Mouse (Mus musculus) layer of hippocampus, postnatal 14 days (tissue): Measurements from ENCODE around the gene Efcab12. TPM values are rescaled to one million over a fixed set of nuclear protein-coding genes. Genes with fewer than 3 reads are reported as not detected.
"Not testable (repeated sequence)": the region's sequence is repeated elsewhere in the genome, so short reads cannot be mapped to it uniquely, and the experiment has no call there.

Experiments used
- DNase-seq, 2 experiments: peaks; one replicate each; pipeline ENCODE4 v3.0.0; 2021 to 2022; ENCODE audit warnings: low spot score in 2 of 2, mixed read lengths in 1 of 2
- long read RNA-seq, 2 experiments: library from polyadenylated mRNA; stranded (forward); transcript quantifications; one replicate each; pipeline ENCODE4 v2.0.0; 2021
- total RNA-seq, 2 experiments: library from RNA; stranded (reverse); gene quantifications; 2 replicates each; pipeline ENCODE4 v1.2.3; 2021

Efcab12 gene
- total RNA-seq, result 1 to 10 TPM; 2.9 to 4.0 TPM
- long read RNA-seq, experiment 1, partial matches to known transcripts, result 1 of 1 reads
- long read RNA-seq, experiment 1, other reads (novel, unspliced or antisense), result 0 of 1 reads
- long read RNA-seq, experiment 2, partial matches to known transcripts, result 1 of 3 reads
- long read RNA-seq, experiment 2, other reads (novel, unspliced or antisense), result 1 of 3 reads

- DNase-seq, result peak; percentile 42 to 77
These were observed at the start of gene Efcab12 for GRCm38 (mm10) chr6:115838161-115838597. Efcab12 (minus strand) TSS chr6:115838412.

- DNase-seq, result no peak
These were observed 48.7 kb upstream of the Efcab12 start for GRCm38 (mm10) chr6:115886894-115887293.

GRCm38 (mm10) chr6:115884018-115884417 lies 45.8 kb upstream of the Efcab12 start:
- no peak for DNase-seq

GRCm38 (mm10) chr6:115880751-115881150 lies 42.5 kb upstream of the Efcab12 start:
- DNase-seq, result no peak

- DNase-seq, result no peak
These were observed 41.5 kb upstream of the Efcab12 start for GRCm38 (mm10) chr6:115879736-115880135.

GRCm38 (mm10) chr6:115878694-115879093 lies 40.5 kb upstream of the Efcab12 start:
- no peak for DNase-seq

- no peak for DNase-seq
These were observed 39.0 kb upstream of the Efcab12 start for GRCm38 (mm10) chr6:115877239-115877638.

- DNase-seq, result not testable (repeated sequence)
These were observed 33.1 kb upstream of the Efcab12 start for GRCm38 (mm10) chr6:115871318-115871717.

GRCm38 (mm10) chr6:115867157-115867556 lies 28.9 kb upstream of the Efcab12 start:
- DNase-seq, result not testable (repeated sequence)

- DNase-seq, result no peak
These were observed 27.0 kb upstream of the Efcab12 start for GRCm38 (mm10) chr6:115865246-115865645.

GRCm38 (mm10) chr6:115863340-115863841 lies 25.2 kb upstream of the Efcab12 start:
- no peak for DNase-seq

- no peak for DNase-seq
These were observed 21.9 kb upstream of the Efcab12 start for GRCm38 (mm10) chr6:115860027-115860556.

GRCm38 (mm10) chr6:115859258-115859657 lies 21.0 kb upstream of the Efcab12 start:
- no peak for DNase-seq

GRCm38 (mm10) chr6:115856361-115856745 lies 18.1 kb upstream of the Efcab12 start:
- DNase-seq, result peak in 1 of 2 experiments; percentile 35

- DNase-seq, result peak; percentile 40 to 78
These were observed 17.6 kb upstream of the Efcab12 start for GRCm38 (mm10) chr6:115855733-115856360.

- DNase-seq, result no peak
These were observed 16.2 kb upstream of the Efcab12 start for GRCm38 (mm10) chr6:115854432-115854831.

GRCm38 (mm10) chr6:115853985-115854384 lies 15.8 kb upstream of the Efcab12 start:
- DNase-seq, result no peak

GRCm38 (mm10) chr6:115853091-115853813 lies 15.0 kb upstream of the Efcab12 start, which contains the start of the genes Mbd4 and Ift122:
Mbd4 (minus strand) TSS chr6:115853371.
Ift122 (plus strand) TSS chr6:115853470.
- DNase-seq, result peak; percentile 98 to 99

GRCm38 (mm10) chr6:115852446-115853090 lies 14.4 kb upstream of the Efcab12 start:
- DNase-seq, result no peak

- DNase-seq, result no peak
These were observed 10.5 kb upstream of the Efcab12 start for GRCm38 (mm10) chr6:115848598-115849304.
